Mouse (Mus musculus): Measurements from ENCODE around the gene Adra2b. TPM values are rescaled to one million over a fixed set of nuclear protein-coding genes. Genes with fewer than 3 reads are reported as not detected.

Gene Adra2b
- polyA plus RNA-seq, 1 experiment from 2014 or later, result 1.3 TPM

DNA sequence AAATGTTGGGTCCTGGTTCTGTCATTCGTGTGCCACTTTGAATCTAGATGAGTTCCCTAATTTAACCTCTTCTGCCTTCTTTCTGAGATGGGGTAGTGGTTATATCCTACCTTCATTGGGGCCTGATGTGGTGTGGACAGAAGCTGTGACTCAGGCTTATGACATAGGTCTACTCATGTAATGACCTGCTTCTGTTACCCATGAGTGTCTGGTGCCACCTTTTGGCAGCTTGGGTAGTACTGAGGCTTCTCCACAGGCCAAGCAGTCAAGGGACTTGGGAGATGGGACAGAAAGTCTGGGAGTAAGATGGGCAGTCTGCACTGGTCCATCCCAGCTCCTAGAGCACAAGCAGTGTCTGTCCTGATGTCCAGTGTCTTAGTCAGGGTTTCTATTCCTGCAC, 16.7 kb upstream of the Adra2b start:
- Histone ChIP-seq H3K4me2 (replicated peaks) (no peak overlapping the region), H3K9me3 (no peaks in the 10 kb centered on the region), H3K4me1 (no peaks in the 10 kb centered on the region), H3K4me3 (no peak overlapping the region), H3K27me3 (replicated peaks) (no peaks in the 10 kb centered on the region; the same call in 1 of the 2 replicates), H3K36me3 (no peaks in the 10 kb centered on the region), H3K9ac (no peak overlapping the region), H3K27ac (no peak overlapping the region)
- WGBS, result 67% methylated on average over 1 of the region's 1 CpGs
- no peak for ATAC-seq (ENCODE audit: low FRiP score, low read depth)

GRCm38 (mm10) chr2:127347147-127347985, 15.6 kb upstream of the Adra2b start:
- ATAC-seq (ENCODE audit: low FRiP score, low read depth), result no peak
- no peak overlapping the region for H3K4me3 ChIP-seq
- 82% methylated on average over 13 of the region's 13 CpGs for WGBS
- H3K27me3 ChIP-seq (replicated peaks), result no peaks in the 10 kb centered on the region; the same call in 1 of the 2 replicates
- H3K9me3 ChIP-seq, result no peaks in the 10 kb centered on the region
- H3K9ac ChIP-seq, result no peak overlapping the region
- H3K36me3 ChIP-seq, result no peaks in the 10 kb centered on the region
- H3K4me2 ChIP-seq (replicated peaks), result no peak overlapping the region
- no peak overlapping the region for H3K27ac ChIP-seq
- no peaks in the 10 kb centered on the region for H3K4me1 ChIP-seq

DNA sequence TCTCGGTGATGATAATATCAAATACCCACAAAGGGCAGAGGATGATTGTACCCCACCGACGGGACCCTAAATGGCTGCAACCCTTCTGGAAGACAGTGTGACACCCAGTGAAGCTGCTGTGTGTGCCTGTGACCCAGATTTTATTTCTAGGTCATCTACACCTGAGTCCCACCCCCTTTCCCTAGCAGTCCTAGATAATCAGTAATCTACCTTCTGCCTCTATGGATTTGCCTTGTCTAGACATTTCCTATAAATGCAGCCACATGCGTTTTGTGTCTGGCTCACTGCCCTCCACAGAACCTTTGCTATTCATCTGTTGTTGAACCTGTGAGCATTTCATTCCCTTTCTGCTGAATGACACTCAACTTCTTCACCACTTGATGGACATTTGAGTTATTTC, 9.1 kb upstream of the Adra2b start:
- Histone ChIP-seq H3K27ac (no peak overlapping the region), H3K4me2 (replicated peaks) (no peak overlapping the region), H3K27me3 (replicated peaks) (0 out of 2 replicates have a peak, but pooled peaks cover 5% of the 10 kb centered on the region), H3K9me3 (no peaks in the 10 kb centered on the region), H3K36me3 (no peaks in the 10 kb centered on the region), H3K9ac (no peak overlapping the region), H3K4me1 (no peaks in the 10 kb centered on the region), H3K4me3 (no peak overlapping the region)
- no peak for ATAC-seq (ENCODE audit: low FRiP score, low read depth)
- 84% methylated on average over 4 of the region's 4 CpGs for WGBS

GRCm38 (mm10) chr2:127363282-127363652, 259 bp downstream of the Adra2b start:
- 0 out of 2 replicates have a peak, but pooled peaks have one; percentile 30 for ATAC-seq (ENCODE audit: low FRiP score, low read depth)
- peak overlapping the region; percentile 13; the same call in 1 of the 2 replicates for H3K9ac ChIP-seq
- peaks cover 78% of the 10 kb centered on the region for H3K27me3 ChIP-seq (replicated peaks)
- H3K4me1 ChIP-seq, result peaks cover 14% of the 10 kb centered on the region
- no peaks in the 10 kb centered on the region for H3K36me3 ChIP-seq
- H3K9me3 ChIP-seq, result no peaks in the 10 kb centered on the region
- H3K4me2 ChIP-seq (replicated peaks), result peak overlapping the region; percentile 74
- no peak overlapping the region for H3K27ac ChIP-seq
- peak overlapping the region; percentile 36 for H3K4me3 ChIP-seq
- WGBS, result 1% methylated on average over 28 of the region's 28 CpGs

DNA sequence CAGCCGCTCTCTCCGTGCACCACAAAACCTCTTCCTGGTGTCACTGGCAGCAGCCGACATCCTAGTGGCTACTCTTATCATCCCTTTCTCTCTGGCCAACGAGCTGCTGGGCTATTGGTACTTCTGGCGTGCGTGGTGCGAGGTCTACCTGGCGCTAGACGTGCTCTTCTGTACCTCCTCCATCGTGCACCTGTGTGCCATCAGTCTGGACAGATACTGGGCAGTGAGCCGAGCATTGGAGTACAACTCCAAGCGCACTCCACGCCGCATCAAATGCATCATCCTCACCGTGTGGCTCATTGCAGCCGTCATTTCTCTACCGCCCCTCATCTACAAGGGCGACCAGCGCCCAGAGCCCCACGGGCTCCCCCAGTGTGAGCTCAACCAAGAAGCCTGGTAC, 688 bp downstream of the Adra2b start:
- no peaks in the 10 kb centered on the region for H3K9me3 ChIP-seq
- peaks cover 78% of the 10 kb centered on the region for H3K27me3 ChIP-seq (replicated peaks)
- H3K27ac ChIP-seq, result no peak overlapping the region
- peak overlapping the region; percentile 36 for H3K4me3 ChIP-seq
- 7% methylated on average over 20 of the region's 20 CpGs for whole genome bisulfite sequencing
- peak overlapping the region; percentile 74 for H3K4me2 ChIP-seq (replicated peaks)
- H3K9ac ChIP-seq, result no peak overlapping the region
- peaks cover 14% of the 10 kb centered on the region for H3K4me1 ChIP-seq
- no peak for ATAC-seq (ENCODE audit: low FRiP score, low read depth)
- H3K36me3 ChIP-seq, result no peaks in the 10 kb centered on the region

GRCm38 (mm10) chr2:127364452-127364851, 1.4 kb downstream of the Adra2b start:
- no peak overlapping the region for H3K4me3 ChIP-seq
- peaks cover 78% of the 10 kb centered on the region for H3K27me3 ChIP-seq (replicated peaks)

DNA sequence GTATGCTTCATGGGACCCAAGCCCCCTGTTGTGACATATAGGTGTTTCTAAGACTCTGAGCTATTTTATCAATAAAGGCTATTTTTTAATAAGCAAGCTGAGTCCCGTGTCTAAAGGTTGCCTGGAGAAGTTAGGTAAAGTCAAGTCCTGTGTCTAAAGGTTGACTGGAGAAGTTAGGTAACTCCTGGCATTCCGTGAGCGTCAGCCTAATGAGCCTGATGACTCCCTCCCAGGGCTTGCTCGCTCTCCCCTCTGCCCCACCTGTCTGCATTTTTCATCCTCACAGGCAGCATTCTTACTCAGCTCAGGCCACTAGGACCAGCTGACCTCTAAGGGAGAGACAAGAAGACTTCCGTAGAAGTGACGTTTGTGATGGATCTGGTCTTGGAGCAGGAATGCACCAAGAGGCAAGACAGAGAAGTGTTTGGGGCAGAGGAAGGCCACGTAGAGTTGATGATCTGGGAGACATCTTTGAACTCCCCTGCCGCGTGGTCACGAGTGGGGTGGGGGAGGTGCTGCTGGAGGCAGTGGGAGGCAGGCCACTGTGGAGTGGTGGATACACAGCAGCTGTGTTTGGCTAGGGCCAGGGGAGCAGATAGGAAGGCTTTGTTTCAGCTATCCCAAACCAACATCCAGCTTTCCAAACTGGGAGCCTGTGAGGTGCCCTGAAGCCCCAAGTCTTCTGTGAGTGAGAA, 4.3 kb downstream of the Adra2b start:
- Histone ChIP-seq H3K4me3 (no peak overlapping the region), H3K27me3 (replicated peaks) (peaks cover 54% of the 10 kb centered on the region), H3K4me1 (peaks cover 18% of the 10 kb centered on the region), H3K9ac (no peak overlapping the region), H3K9me3 (no peaks in the 10 kb centered on the region), H3K27ac (no peak overlapping the region), H3K36me3 (no peaks in the 10 kb centered on the region), H3K4me2 (replicated peaks) (no peak overlapping the region; the same call in 1 of the 2 replicates)
- no peak for ATAC-seq (ENCODE audit: low FRiP score, low read depth)
- 75% methylated on average over 10 of the region's 10 CpGs for WGBS

More at GRCm38 (mm10) chr2:127364452-127364851, 1.4 kb downstream of the Adra2b start:
- H3K9me3 ChIP-seq, result no peaks in the 10 kb centered on the region
- no peak overlapping the region for H3K4me2 ChIP-seq (replicated peaks)
- no peaks in the 10 kb centered on the region for H3K36me3 ChIP-seq
- ATAC-seq (ENCODE audit: low FRiP score, low read depth), result no peak
- H3K9ac ChIP-seq, result no peak overlapping the region
- no peak overlapping the region for H3K27ac ChIP-seq
- WGBS, result 12% methylated on average over 8 of the region's 8 CpGs
- H3K4me1 ChIP-seq, result peaks cover 14% of the 10 kb centered on the region

DNA sequence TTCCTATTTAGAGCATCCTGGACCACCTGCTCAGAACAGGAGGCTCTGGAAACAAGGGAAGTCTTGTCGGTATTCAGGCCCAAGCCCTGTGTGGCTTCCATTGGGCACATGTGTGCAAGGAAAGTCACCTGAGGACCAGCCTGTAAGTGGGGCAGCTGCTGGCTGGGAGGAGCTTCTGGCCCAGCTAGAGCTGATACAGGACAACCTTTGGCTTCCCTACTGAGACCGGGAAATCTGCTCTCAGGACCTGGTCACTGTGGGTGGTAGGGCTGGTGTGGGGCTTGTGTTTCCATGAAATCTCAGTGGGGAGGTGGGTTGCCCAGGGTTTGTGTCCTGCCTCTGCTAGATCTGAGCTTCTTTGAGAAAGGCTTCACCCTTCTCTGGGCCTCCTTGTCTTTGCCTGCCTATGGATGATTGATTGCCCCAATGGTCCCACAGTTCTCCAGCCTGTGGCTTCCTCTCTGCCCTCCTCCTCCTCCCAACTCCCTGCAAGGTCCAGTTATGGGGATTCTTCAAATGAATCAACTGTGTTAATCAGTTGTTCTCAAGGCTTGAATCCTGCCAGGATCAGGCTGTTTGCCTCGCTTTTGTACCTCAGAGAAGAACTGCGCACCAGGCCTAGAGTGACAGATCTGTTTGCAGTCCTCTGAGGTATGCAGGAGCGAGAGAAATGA, 6.8 kb downstream of the Adra2b start:
- peaks cover 29% of the 10 kb centered on the region for H3K27me3 ChIP-seq (replicated peaks)
- no peaks in the 10 kb centered on the region for H3K36me3 ChIP-seq
- H3K4me3 ChIP-seq, result no peak overlapping the region
- no peak overlapping the region for H3K9ac ChIP-seq
- ATAC-seq (ENCODE audit: low FRiP score, low read depth), result no peak
- no peaks in the 10 kb centered on the region for H3K9me3 ChIP-seq
- H3K27ac ChIP-seq, result no peak overlapping the region
- 68% methylated on average over 5 of the region's 5 CpGs for WGBS
- no peak overlapping the region for H3K4me2 ChIP-seq (replicated peaks)
- peaks cover 5% of the 10 kb centered on the region; the same call in 1 of the 2 replicates for H3K4me1 ChIP-seq

DNA sequence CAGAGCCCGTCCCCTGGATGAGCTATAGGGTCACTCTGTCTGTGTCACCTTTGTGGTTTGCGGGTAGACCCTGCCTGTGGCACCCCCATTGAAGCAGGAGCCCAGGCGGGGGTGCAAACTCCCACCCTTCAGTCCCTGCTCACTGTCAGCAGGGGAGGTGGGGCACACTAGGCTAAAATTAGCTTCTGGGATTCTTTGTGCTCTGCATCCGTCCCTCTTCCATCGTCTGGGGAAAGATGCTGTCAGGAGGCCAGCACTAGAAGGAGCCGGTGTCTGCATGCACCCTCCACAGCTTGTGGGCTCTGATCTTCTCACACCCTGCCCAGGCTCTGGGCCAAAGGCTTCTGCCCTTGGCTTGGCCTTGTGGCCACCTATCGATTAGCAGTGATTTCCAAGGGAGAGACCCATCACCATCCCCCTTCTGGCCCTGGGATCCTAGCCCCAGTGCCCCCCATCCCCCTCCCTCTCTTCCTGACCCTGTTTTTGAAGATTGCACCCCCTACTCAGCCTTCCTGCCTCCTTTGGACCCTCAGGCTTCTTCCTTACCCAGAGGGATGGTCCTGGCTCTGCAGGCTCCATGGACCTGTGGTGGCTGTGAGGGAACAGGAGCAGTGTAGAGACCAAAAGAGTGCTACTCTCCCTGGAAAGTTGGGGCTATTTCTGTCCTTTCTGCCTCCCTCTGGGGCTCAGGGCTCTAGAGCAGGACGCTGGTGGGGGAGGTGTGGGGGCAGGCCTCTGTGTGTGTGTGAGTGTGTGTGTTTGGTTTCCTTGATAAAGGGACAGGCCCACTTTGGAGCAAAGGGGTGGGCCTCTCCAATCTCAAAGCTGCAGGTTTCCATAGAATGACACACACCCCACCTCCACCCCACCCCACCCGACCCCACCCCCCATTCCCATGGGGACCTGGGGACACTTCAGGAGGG, 7.8 kb downstream of the Adra2b start:
- 53% methylated on average over 9 of the region's 9 CpGs for WGBS
- Histone ChIP-seq H3K9me3 (no peaks in the 10 kb centered on the region), H3K36me3 (no peaks in the 10 kb centered on the region), H3K27me3 (replicated peaks) (peaks cover 19% of the 10 kb centered on the region), H3K4me2 (replicated peaks) (no peak overlapping the region), H3K4me1 (peaks cover 5% of the 10 kb centered on the region; the same call in 1 of the 2 replicates), H3K4me3 (no peak overlapping the region), H3K9ac (no peak overlapping the region), H3K27ac (no peak overlapping the region)
- ATAC-seq (ENCODE audit: low FRiP score, low read depth), result no peak

- Histone ChIP-seq H3K27me3 (replicated peaks) (peaks cover 13% of the 10 kb centered on the region), H3K4me2 (replicated peaks) (no peak overlapping the region), H3K4me3 (no peak overlapping the region), H3K36me3 (no peaks in the 10 kb centered on the region), H3K27ac (no peak overlapping the region), H3K9me3 (no peaks in the 10 kb centered on the region), H3K9ac (no peak overlapping the region), H3K4me1 (peaks cover 5% of the 10 kb centered on the region; the same call in 1 of the 2 replicates)
- WGBS, result 67% methylated on average over 1 of the region's 1 CpGs
- ATAC-seq (ENCODE audit: low FRiP score, low read depth), result no peak
Measured at GRCm38 (mm10) chr2:127371484-127371861, 8.5 kb downstream of the Adra2b start.

GRCm38 (mm10) chr2:127372082-127372481, 9.1 kb downstream of the Adra2b start:
- ATAC-seq (ENCODE audit: low FRiP score, low read depth), result no peak

More at GRCm38 (mm10) chr2:127372082-127372481, 9.1 kb downstream of the Adra2b start:
- peaks cover 5% of the 10 kb centered on the region; the same call in 1 of the 2 replicates for H3K4me1 ChIP-seq
- no peak overlapping the region for H3K4me3 ChIP-seq
- H3K4me2 ChIP-seq (replicated peaks), result no peak overlapping the region
- no peaks in the 10 kb centered on the region for H3K9me3 ChIP-seq
- H3K27ac ChIP-seq, result no peak overlapping the region
- no peaks in the 10 kb centered on the region for H3K36me3 ChIP-seq
- H3K27me3 ChIP-seq (replicated peaks), result peaks cover 8% of the 10 kb centered on the region
- no peak overlapping the region for H3K9ac ChIP-seq
- WGBS, result 86% methylated on average over 2 of the region's 2 CpGs
